Mouse (Mus musculus): ENCODE measurements around the gene Hoxa5. TPM values are rescaled to one million over a fixed set of nuclear protein-coding genes. Genes with fewer than 3 reads are reported as not detected.
A peak's percentile ranks its signal among the peaks of the same experiment; 100 is the strongest.

The Hoxa5 gene
- polyA plus RNA-seq, 1 experiment from 2014 or later = 19.8 TPM

DNA sequence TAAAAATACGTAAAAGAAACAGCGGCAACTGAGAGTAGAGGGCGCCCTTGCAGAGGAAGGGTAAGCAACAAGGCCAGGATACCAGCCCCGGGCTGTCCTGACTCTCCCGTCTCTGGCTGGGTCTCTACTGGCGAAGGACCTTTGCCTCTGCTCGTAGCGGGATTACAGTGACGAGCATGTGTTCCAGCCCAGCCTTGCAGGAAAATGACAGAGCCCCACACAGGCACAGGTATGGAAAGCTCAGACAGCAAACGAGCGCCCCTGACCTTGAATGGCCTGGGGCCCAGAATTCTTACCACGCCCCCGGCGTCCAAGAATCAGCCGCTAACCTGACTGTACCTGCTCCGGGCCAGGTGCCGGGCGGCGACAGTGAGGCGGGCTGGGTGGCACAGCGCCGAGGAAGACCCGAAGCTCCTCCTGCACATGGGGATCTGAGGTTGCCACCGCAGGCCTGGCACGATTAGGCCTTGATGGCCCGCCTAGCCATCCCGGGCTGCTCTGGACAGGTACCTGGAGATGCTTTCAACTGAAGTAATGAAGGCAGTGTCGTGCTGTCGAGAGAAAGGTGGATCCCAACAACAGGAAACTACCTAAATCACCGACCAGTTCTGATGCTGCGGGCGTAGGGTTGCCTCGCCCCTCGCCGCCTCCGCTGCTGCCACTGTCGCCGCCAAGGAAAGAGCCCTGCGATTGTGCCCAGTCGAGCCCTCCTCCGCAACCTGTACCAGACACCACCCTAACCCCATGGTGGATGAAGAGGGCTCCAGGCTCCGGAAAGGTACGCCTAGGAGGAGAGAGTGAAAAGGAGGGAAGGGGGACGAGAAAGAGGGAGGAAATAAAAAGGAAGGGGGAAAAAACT is 25.4 kb upstream of the Hoxa5 start:
- H3K4me2 ChIP-seq = no peak overlapping the region
- H3K4me3 ChIP-seq (replicated peaks) = no peak overlapping the region
- no peaks in the 10 kb centered on the region for H3K9me3 ChIP-seq
- H3K9ac ChIP-seq = no peak overlapping the region
- no peaks in the 10 kb centered on the region for H3K36me3 ChIP-seq
- peaks cover 93% of the 10 kb centered on the region for H3K27me3 ChIP-seq (replicated peaks)
- ATAC-seq (ENCODE audit: insufficient read depth, low FRiP score, low read depth) = no peak
- peaks cover 15% of the 10 kb centered on the region; the same call in 1 of the 2 replicates for H3K4me1 ChIP-seq
- no peak overlapping the region for H3K27ac ChIP-seq
- WGBS = 2% methylated on average over 44 of the region's 44 CpGs

DNA sequence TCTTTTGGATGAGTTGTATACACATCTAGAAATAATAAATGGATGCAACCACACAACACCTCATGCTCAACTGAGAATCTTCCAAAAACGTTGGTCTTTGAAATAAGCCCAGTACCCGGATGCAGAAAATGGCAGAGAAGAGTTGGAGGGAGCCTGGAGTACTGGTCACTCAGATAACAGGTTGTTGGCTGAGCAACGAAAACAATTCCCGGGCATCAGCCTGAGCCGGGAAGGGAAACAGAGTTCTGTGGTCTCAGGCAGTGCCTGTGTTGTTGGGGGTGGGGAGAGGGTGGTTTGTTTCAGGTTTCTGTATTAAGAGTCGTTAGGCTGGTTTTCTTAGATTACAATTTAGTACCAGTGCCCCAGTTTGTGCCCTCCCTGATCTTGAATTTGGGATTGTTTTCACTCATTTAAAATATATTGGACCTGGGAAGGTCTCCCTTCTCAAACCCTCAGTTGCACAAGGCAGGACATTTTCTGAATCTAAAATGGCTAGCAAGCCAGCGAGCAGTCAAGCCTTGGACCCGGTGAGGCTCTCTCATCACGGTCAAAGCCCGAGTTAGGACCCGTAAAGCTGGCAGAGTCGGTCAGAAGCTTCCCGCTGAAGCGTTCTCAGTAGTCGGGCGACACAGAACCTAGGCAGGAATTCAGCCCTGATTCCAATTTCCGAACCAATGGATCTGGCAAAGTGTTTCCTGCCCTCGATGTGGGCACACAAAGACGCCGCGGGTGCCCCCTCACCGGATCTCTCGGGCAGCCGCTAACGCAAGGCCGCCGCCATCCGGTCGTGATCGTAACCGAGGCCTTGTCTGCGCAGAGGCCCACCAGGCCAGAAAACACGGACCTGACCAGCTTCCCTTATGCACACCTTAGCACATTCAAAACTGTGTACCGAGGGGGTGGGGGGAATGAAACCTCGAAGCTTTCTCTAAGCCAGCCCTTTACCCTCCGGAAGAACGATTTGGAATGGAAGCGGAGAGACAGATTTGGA is 24.4 kb upstream of the Hoxa5 start:
- ATAC-seq (ENCODE audit: insufficient read depth, low FRiP score, low read depth) = no peak
- no peak overlapping the region for H3K4me2 ChIP-seq
- H3K4me1 ChIP-seq = peaks cover 15% of the 10 kb centered on the region; the same call in 1 of the 2 replicates
- H3K9me3 ChIP-seq = no peaks in the 10 kb centered on the region
- no peak overlapping the region for H3K4me3 ChIP-seq (replicated peaks)
- H3K9ac ChIP-seq = no peak overlapping the region
- no peak overlapping the region for H3K27ac ChIP-seq
- WGBS = 2% methylated on average over 38 of the region's 38 CpGs
- H3K36me3 ChIP-seq = no peaks in the 10 kb centered on the region
- peaks cover 93% of the 10 kb centered on the region for H3K27me3 ChIP-seq (replicated peaks)

DNA sequence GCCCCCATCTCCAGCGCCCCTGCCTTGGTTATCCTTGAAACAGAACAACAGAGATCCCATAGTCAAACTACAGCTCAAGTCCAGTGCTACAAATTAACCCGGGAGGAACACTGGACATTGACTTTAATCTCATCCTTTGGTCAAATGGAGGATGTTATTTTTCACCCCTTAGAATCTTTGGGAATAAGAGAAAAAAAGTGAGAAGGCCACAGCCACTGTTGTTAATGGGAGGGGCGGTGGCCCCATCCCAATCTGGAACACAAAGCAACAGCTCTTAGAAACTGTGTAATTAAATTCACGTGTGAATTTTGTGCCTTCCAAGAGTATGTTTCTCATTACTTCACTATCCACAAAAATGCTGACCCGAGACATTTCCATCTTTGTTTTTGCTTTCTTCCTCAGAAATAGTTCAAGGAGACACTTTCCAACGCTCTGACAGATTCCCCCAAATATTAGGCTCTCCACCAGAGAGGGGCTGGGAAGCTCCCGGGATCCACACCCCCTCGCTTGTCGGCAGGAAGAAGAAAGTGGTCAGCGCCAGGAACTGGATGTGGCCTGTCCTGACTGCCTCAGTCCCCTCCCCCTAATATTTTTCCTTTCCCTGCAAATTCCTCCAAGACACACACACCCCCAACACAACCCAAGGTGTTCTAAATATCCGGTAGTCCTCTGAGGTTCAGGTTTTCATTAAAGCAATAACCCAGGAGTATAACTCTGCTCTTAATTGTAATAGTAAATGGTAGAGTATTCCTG is 23.3 kb upstream of the Hoxa5 start:
- H3K4me1 ChIP-seq = peaks cover 15% of the 10 kb centered on the region; the same call in 1 of the 2 replicates
- 9% methylated on average over 11 of the region's 11 CpGs for WGBS
- no peaks in the 10 kb centered on the region for H3K9me3 ChIP-seq
- no peak for ATAC-seq (ENCODE audit: insufficient read depth, low FRiP score, low read depth)
- H3K4me3 ChIP-seq (replicated peaks) = no peak overlapping the region
- H3K27me3 ChIP-seq (replicated peaks) = peaks cover 91% of the 10 kb centered on the region
- H3K4me2 ChIP-seq = no peak overlapping the region
- H3K36me3 ChIP-seq = no peaks in the 10 kb centered on the region
- no peak overlapping the region for H3K27ac ChIP-seq
- no peak overlapping the region for H3K9ac ChIP-seq

DNA sequence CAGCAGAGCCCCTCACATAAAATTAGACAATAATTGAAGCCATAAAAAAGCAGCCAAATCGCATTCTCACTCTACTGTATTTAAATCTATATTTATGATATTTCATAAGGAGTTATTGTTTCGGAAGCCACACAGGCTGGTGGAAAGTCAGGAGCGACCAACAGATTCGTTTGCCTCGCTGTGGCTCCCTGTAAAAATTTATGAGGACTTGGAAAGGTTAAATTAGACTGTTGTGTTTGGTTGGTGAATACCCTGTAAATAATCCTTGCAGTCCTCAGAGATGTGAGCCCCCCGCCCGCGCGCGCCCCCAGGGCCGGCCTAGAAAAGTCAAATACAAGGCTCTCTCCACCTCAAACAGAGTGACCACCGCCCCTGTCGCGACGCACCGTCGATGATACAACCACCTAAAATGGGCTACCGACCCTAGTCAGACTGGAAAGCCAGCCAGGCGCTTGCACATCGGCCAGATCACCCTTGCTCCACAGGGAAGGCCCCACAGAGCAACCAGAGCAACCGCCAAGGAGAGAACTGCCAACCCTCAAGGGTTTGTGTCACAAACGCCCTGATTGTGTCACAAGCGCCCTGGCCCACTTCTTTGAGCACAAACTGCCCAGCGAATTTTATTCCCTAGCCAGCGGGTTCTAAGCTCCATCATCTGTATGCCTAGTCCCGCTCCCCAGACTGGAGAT is 22.3 kb upstream of the Hoxa5 start:
- WGBS = 5% methylated on average over 26 of the region's 26 CpGs
- no peaks in the 10 kb centered on the region for H3K36me3 ChIP-seq
- H3K9ac ChIP-seq = no peak overlapping the region
- peaks cover 91% of the 10 kb centered on the region for H3K27me3 ChIP-seq (replicated peaks)
- peak overlapping the region; percentile 5; the same call in 1 of the 2 replicates for H3K4me3 ChIP-seq (replicated peaks)
- H3K4me1 ChIP-seq = peaks cover 17% of the 10 kb centered on the region; the same call in 1 of the 2 replicates
- H3K9me3 ChIP-seq = no peaks in the 10 kb centered on the region
- H3K4me2 ChIP-seq = no peak overlapping the region
- no peak for ATAC-seq (ENCODE audit: insufficient read depth, low FRiP score, low read depth)
- no peak overlapping the region for H3K27ac ChIP-seq

DNA sequence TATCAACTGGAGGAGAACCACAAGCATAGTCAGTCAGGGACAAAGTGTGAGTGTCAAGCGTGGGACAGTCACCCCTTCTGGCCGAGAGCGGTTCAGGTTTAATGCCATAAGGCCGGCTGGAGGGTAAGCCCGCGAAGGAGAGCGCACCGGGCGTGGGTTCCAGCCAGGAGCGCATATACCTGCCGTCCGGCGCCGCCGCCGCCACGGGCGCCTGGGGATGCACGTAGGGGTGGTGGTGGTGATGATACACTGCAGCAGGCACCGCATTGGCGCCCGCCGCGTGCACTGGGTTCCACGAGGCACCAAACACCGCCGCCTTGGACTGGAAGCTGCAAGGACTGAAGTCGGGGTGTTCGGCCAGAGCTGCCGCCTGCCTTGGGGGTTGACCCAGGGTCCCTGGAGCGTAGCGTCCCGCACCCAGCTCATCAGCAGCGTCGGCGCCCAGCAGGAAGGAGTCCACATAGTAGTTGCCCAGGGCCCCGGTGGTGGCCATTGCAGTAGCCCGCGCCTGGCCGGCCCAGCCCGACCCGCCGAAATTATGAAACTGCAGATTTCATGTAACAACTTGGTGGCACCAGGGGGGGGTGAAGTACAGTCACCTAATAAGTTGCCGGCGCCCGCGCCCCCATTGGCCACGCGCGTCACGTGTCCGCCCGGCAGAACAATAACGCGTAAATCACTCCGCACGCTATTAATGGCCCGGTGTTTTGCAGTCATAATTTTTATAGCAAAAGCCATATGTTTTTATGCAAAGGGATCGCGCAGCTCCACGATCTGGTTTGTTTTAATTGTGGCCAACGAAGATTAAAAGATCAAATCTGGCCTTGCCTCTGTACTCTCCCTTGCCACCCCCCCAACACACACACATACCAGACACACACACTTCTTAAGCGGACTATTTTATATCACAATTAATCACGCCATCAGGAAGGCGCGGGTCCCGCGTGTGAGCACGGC is 21.5 kb upstream of the Hoxa5 start:
- Histone ChIP-seq H3K27ac (no peak overlapping the region), H3K36me3 (no peaks in the 10 kb centered on the region), H3K4me1 (peaks cover 22% of the 10 kb centered on the region), H3K9ac (no peak overlapping the region), H3K27me3 (replicated peaks) (peaks cover 93% of the 10 kb centered on the region), H3K4me3 (replicated peaks) (peak overlapping the region; percentile 5), H3K4me2 (peak overlapping the region; percentile 37), H3K9me3 (no peaks in the 10 kb centered on the region)
- ATAC-seq (ENCODE audit: insufficient read depth, low FRiP score, low read depth) = no peak; the same call in 1 of the 2 replicates
- 2% methylated on average over 69 of the region's 69 CpGs for WGBS

DNA sequence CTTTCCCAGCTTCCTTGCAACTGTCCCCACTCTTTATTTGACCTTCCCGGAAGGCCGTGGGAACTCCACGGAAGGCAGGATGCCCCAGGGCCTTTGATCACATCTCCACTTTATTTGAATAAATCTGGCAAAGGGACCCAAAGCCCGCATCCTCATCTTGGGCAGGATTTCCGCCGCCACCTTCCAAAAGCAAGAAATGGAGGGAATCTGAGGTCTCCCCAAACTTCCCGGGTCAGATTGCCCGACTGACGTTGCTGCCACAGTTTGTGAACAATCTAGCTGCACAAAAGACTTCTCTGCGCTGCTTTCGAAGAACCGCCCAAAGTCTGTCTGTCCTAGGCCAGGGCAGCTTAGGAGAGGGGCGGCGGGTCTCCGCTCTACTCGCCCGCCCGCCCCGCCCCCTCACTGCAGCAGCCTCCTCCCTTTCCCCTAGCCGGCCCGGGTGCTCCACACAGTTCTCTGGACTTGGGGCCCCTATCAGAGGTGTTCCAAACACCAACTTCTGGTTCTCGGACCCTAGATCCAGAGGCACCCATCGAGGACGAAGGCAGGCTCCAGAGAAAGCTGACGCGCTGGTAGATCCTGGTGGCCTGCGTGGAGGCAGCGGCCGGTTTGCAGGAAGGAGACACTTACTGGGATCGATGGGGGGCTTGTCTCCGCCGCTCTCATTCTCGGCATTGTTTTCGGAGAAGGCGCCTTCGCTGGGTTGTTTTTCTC is 20.7 kb upstream of the Hoxa5 start:
- no peaks in the 10 kb centered on the region for H3K36me3 ChIP-seq
- no peak for ATAC-seq (ENCODE audit: insufficient read depth, low FRiP score, low read depth)
- H3K4me1 ChIP-seq = peaks cover 22% of the 10 kb centered on the region
- no peaks in the 10 kb centered on the region for H3K9me3 ChIP-seq
- H3K4me2 ChIP-seq = peak overlapping the region; percentile 37
- no peak overlapping the region for H3K27ac ChIP-seq
- WGBS = 3% methylated on average over 36 of the region's 36 CpGs
- peak overlapping the region; percentile 5 for H3K4me3 ChIP-seq (replicated peaks)
- peaks cover 93% of the 10 kb centered on the region for H3K27me3 ChIP-seq (replicated peaks)
- H3K9ac ChIP-seq = no peak overlapping the region

DNA sequence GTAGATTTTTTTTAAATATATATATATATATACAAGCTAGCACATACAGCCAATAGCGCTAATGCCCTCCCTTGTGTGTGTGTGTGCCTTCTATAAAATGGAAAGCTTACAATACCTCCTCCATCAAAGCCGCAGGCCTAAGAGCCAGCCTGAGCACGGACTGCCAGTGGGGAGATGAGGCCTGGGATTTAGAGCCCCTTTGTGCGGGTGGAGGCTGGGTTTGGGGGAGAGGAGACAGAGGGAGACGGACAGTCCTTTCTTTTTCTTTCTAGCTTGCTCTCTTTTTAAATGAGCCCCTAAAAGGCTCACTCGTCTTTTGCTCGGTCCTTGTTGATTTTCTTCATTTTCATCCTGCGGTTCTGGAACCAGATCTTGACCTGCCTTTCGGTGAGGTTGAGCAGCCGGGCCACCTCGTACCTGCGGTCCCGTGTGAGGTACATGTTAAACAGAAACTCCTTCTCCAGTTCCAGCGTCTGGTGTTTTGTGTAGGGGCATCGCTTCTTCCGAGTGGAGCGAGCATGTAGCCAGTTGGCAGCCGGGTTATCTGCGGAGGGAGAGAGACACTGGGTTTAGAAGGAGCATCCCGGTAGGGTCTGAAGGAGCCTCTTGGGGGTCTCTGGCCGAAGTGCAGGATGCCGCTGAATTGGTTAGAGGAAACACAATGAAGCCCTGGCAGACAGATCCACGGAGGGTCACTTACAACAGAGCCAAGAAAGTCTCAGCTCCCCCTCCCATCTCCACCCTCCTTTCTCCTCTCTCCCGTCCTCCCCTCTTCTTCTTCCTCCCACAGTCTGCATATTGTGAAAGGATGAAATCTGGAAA is 19.8 kb upstream of the Hoxa5 start:
- no peak overlapping the region for H3K9ac ChIP-seq
- H3K9me3 ChIP-seq = no peaks in the 10 kb centered on the region
- peaks cover 18% of the 10 kb centered on the region for H3K4me1 ChIP-seq
- H3K27me3 ChIP-seq (replicated peaks) = peaks cover 93% of the 10 kb centered on the region
- WGBS = 15% methylated on average over 24 of the region's 24 CpGs
- no peaks in the 10 kb centered on the region for H3K36me3 ChIP-seq
- peak overlapping the region; percentile 10; the same call in 1 of the 2 replicates for H3K4me2 ChIP-seq
- no peak overlapping the region for H3K27ac ChIP-seq
- no peak for ATAC-seq (ENCODE audit: insufficient read depth, low FRiP score, low read depth)
- H3K4me3 ChIP-seq (replicated peaks) = peak overlapping the region; percentile 5; the same call in 1 of the 2 replicates

DNA sequence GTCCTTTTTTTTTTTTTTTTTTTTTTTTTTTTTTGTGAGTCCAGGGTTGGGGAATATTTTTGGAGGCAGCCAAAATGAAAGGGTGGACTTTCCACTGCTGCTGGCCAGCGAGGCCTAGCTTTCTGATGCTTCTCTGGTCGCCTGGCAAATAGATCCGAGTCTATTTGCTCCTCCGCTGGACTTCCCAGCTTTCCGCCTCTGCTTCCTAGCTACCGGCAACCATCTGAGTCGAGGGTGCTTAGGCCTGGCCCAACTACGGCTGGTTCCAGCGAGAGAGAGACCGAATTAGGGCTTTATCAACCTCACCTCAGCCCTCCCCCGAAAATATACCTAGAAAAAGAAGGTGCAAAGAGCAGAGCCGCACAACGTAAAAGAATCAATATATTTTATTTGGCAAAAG is 18.3 kb upstream of the Hoxa5 start:
- 35% methylated on average over 13 of the region's 13 CpGs for WGBS
- Histone ChIP-seq H3K4me1 (peaks cover 16% of the 10 kb centered on the region), H3K36me3 (no peaks in the 10 kb centered on the region), H3K4me3 (replicated peaks) (no peak overlapping the region), H3K4me2 (no peak overlapping the region), H3K9me3 (no peaks in the 10 kb centered on the region), H3K9ac (no peak overlapping the region), H3K27me3 (replicated peaks) (peaks cover 95% of the 10 kb centered on the region), H3K27ac (no peak overlapping the region)
- ATAC-seq (ENCODE audit: insufficient read depth, low FRiP score, low read depth) = no peak

DNA sequence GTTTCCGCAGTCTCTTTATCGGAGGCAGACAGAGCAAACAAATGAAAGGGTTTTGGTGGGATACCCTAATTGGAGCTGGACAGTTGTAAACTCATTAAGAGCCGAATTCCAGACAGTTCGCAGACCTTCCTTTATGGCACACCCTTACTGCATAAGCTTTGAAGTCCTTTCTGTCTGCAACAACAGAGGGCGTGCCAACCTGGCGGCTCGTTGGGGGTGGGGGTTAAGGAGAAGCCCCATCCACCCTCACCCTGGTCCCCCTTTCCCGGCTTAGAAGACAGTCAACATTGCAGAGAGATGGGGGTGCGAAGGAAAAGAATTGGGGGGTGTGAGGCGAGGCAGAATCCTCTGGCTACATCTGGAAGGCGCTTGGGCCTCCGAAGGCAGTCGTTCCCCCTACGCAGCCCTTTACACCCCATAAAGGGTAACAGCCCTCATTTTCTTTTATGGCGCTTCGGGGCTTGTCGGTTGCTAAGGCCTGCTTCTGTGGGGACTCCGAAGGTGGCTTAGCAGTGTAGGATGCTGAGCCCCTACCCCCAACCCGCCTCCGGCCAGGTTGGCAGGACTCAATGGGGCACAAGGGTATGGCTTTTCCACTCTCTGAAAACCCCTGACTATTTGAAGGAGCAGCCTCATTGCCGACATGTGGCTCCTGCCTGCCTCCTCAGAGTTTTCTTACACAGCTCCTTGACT is 17.8 kb upstream of the Hoxa5 start:
- Histone ChIP-seq H3K36me3 (no peaks in the 10 kb centered on the region), H3K9ac (no peak overlapping the region), H3K9me3 (no peaks in the 10 kb centered on the region), H3K27ac (0 out of 2 replicates have a peak overlapping the region, but pooled peaks have one; percentile 5), H3K27me3 (replicated peaks) (peaks cover 94% of the 10 kb centered on the region), H3K4me2 (peak overlapping the region; percentile 97), H3K4me1 (peaks cover 20% of the 10 kb centered on the region), H3K4me3 (replicated peaks) (peak overlapping the region; percentile 57)
- ATAC-seq (ENCODE audit: insufficient read depth, low FRiP score, low read depth) = no peak
- 17% methylated on average over 21 of the region's 21 CpGs for WGBS

Measured in stomach, embryonic 15.5 days (tissue).